Mouse (Mus musculus) limb, embryonic 14.5 days (tissue): ENCODE data around the gene Zfp846. TPM values are rescaled to one million over a fixed set of nuclear protein-coding genes. Genes with fewer than 3 reads are reported as not detected.
"Not testable (repeated sequence)": the region's sequence is repeated elsewhere in the genome, so short reads cannot be mapped to it uniquely, and the experiment has no call there.

ENCODE experiments used
- ATAC-seq: fragments of 200-750 bp; cut with Nextera tagmentation; 2 replicates; pipeline ENCODE4 v1.8.0; 2017; ENCODE audit warnings: low read depth, moderate number of reproducible peaks, moderate TSS enrichment; ENCODE audit not compliant: low FRiP score
- DNase-seq: peaks from one replicate; pipeline ENCODE4 v3.0.0-alpha.2; 2015; ENCODE audit warnings: low spot score
- H3K27ac ChIP-seq: fragments of 300-500 bp; sonication (generic); replicated peaks from 2 replicates; pipeline ENCODE4 v1.5.1; 2014; ENCODE audit warnings: low read depth, mild to moderate bottlenecking, low read length, moderate library complexity, mixed read lengths
- H3K27me3 ChIP-seq: fragments of 300-500 bp; sonication (generic); 2 replicates; pipeline ENCODE4 v1.6.1; 2014; ENCODE audit warnings: low read length, mixed read lengths; ENCODE audit not compliant: control insufficient read depth, insufficient read depth
- H3K36me3 ChIP-seq: fragments of 300-500 bp; sonication (generic); 2 replicates; pipeline ENCODE4 v1.6.1; 2014; ENCODE audit warnings: mild to moderate bottlenecking, low read length, moderate library complexity, mixed read lengths; ENCODE audit not compliant: control insufficient read depth, insufficient read depth
- H3K4me1 ChIP-seq: fragments of 300-500 bp; sonication (generic); 2 replicates; pipeline ENCODE4 v1.6.1; 2014; ENCODE audit warnings: antibody characterized with exemption, low read length, mixed read lengths; ENCODE audit not compliant: control insufficient read depth, insufficient read depth
- H3K4me2 ChIP-seq: fragments of 300-500 bp; sonication (generic); replicated peaks from 2 replicates; pipeline ENCODE4 v1.6.1; 2014; ENCODE audit warnings: low read depth, mild to moderate bottlenecking, low read length, moderate library complexity; ENCODE audit not compliant: severe bottlenecking
- H3K4me3 ChIP-seq: fragments of 300-500 bp; sonication (generic); replicated peaks from 2 replicates; pipeline ENCODE4 v1.5.1; 2014; ENCODE audit warnings: low read length
- H3K9ac ChIP-seq: fragments of 300-500 bp; sonication (generic); 2 replicates; pipeline ENCODE4 v1.6.1; 2014; ENCODE audit warnings: mild to moderate bottlenecking, low read depth, low read length, moderate library complexity; ENCODE audit not compliant: severe bottlenecking
- H3K9me3 ChIP-seq: fragments of 300-500 bp; sonication (generic); 2 replicates; pipeline ENCODE4 v1.6.1; 2016; ENCODE audit warnings: low read length; ENCODE audit not compliant: control insufficient read depth
- POLR2A ChIP-seq: fragments of 200-500 bp; IDR thresholded peaks from 2 replicates; pipeline ENCODE4 v1.8.0; 2012; ENCODE audit warnings: inconsistent platforms, mild to moderate bottlenecking, moderate library complexity, borderline replicate concordance; ENCODE audit not compliant: insufficient read depth, insufficient read length; ENCODE audit errors: extremely low read depth
- WGBS: fragments of 180-500 bp; shearing (Covaris S2); extraction: QIAGEN DNeasy Blood & Tissue Kit; methylation state at CpG from one replicate; pipeline ENCODE4 v1.1.7; 2014; 5-methylcytosine and 5-hydroxymethylcytosine counted together
- polyA plus RNA-seq, 2 experiments: library from polyadenylated mRNA; depleted of rRNA in 1 of 2; stranded (reverse) in 1 of 2; unstranded in 1 of 2; fragments of >200 nt; fragmentation: Nextera tagmentation in 1 of 2; extraction: Ambion mirVana in 1 of 2; gene quantifications; 2 replicates each; pipeline versions ENCODE4 v1.2.1 to v1.2.3; 2012 to 2014

Gene Zfp846
- polyA plus RNA-seq, 2 experiments, result 13.1 to 18.2 TPM

DNA sequence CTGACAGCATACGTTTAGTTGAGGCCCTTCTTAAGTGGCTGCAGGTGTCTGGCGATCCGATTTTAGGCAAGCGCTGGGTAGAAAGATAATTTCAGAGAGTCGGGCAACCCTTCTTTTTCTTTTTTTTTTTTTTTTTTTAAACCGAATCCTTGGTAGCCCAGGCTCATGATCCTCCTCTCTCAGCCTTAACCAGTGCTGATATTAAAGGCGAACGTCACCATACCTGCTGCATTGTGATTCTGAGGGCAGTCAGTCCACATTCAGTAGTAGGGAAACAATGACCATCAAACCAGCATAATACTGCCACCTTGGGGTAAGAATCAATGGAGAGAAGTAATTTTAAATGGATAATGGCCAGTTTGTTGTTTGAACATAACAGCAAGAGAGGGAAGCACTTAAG is 35.9 kb upstream of the Zfp846 start:
- Histone ChIP-seq H3K4me2 (peak overlapping the region; percentile 85), H3K4me3 (peak overlapping the region; percentile 47), H3K27ac (peak overlapping the region; percentile 92), H3K4me1 (no peaks in the 10 kb centered on the region), H3K9ac (peak overlapping the region; percentile 71), H3K27me3 (no peaks in the 10 kb centered on the region), H3K36me3 (no peaks in the 10 kb centered on the region), H3K9me3 (no peaks in the 10 kb centered on the region)
- ATAC-seq (0 out of 2 replicates have a peak, but pooled peaks have one; percentile 36), DNase-seq (peak; percentile 54)
- WGBS, result 25% methylated on average over 8 of the region's 8 CpGs
- no peak for TF ChIP-seq POLR2A

DNA sequence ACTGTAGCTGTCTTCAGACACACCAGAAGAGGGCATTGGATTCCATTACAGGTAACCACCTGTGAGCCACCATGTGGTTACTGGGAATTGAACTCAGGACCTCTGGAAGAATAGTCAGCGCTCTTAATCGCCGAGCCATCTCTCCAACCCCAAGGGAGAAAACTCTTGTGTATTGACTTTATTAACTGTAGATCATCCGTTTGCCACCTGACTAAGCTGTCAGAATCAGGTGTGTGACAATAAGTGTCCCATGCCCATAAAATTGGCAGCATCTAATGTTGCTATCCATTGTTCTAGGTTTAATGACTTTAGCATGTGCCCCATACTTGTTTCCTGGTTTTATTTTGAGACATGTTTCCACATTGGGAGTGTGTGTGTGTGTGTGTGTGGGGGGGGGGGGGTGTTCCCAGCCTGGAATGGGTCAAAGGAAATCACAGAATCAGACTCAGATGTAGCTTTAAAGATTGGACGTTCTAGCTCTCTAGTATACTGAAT is 29.3 kb upstream of the Zfp846 start:
- Histone ChIP-seq H3K9ac (no peak overlapping the region), H3K27ac (no peak overlapping the region), H3K9me3 (no peaks in the 10 kb centered on the region), H3K4me3 (no peak overlapping the region), H3K36me3 (no peaks in the 10 kb centered on the region), H3K4me1 (no peaks in the 10 kb centered on the region), H3K4me2 (no peak overlapping the region), H3K27me3 (no peaks in the 10 kb centered on the region)
- ATAC-seq, result no peak
- 52% methylated on average over 5 of the region's 5 CpGs for WGBS
- no peak for TF ChIP-seq POLR2A
- no peak for DNase-seq

DNA sequence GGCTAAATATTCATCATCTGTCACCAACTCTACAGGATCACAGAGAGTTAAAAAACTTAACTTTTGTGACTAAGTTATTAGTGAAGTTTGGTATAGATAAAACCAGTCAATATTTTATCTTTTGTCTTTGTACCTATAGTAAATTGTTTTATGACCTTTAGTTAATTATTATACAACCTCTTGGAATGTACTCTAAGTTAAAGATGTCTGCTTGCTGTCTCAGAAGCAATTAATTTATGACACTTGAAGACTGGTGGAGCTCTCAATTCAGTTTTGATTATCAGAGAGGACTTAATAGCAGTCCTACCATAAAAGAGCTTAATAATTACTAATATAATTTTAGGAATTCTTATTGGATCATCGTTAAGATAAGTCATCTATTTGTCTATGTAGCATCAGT is 28.4 kb upstream of the Zfp846 start:
- 82% methylated on average over 1 of the region's 1 CpGs for WGBS

DNA sequence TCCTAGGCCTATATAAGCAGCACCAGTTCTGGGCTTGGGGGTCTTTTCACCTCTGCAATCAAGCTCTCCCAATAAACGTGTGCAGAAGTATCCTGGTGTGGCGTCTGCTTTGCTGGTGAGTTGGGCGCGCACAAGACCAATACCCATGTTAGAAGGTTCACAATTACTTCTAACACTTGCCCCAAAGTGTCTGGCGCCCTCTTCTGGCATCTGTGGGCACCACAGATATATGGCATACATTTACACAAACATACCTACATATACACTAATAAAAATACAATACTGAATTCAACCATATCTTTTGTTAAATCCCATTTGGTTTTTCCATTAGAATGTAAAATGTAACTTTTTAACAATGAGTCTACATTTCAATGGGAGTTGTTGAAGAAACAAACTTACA is 18.9 kb upstream of the Zfp846 start:
- TF ChIP-seq POLR2A, result no peak
- H3K27me3 ChIP-seq, result no peaks in the 10 kb centered on the region
- no peaks in the 10 kb centered on the region for H3K36me3 ChIP-seq
- H3K9ac ChIP-seq, result no peak overlapping the region
- ATAC-seq (no peak), DNase-seq (no peak)
- H3K4me2 ChIP-seq, result no peak overlapping the region
- no peaks in the 10 kb centered on the region for H3K4me1 ChIP-seq
- H3K27ac ChIP-seq, result no peak overlapping the region
- no peak overlapping the region for H3K4me3 ChIP-seq
- WGBS, result 84% methylated on average over 5 of the region's 5 CpGs
- no peaks in the 10 kb centered on the region for H3K9me3 ChIP-seq

More for the DNA sequence above, 28.4 kb upstream of the Zfp846 start:
- ATAC-seq, result no peak
- Histone ChIP-seq H3K27ac (no peak overlapping the region), H3K4me3 (no peak overlapping the region), H3K27me3 (no peaks in the 10 kb centered on the region), H3K9ac (no peak overlapping the region), H3K9me3 (no peaks in the 10 kb centered on the region), H3K4me2 (no peak overlapping the region), H3K36me3 (no peaks in the 10 kb centered on the region), H3K4me1 (no peaks in the 10 kb centered on the region)
- no peak for DNase-seq
- TF ChIP-seq POLR2A, result no peak

DNA sequence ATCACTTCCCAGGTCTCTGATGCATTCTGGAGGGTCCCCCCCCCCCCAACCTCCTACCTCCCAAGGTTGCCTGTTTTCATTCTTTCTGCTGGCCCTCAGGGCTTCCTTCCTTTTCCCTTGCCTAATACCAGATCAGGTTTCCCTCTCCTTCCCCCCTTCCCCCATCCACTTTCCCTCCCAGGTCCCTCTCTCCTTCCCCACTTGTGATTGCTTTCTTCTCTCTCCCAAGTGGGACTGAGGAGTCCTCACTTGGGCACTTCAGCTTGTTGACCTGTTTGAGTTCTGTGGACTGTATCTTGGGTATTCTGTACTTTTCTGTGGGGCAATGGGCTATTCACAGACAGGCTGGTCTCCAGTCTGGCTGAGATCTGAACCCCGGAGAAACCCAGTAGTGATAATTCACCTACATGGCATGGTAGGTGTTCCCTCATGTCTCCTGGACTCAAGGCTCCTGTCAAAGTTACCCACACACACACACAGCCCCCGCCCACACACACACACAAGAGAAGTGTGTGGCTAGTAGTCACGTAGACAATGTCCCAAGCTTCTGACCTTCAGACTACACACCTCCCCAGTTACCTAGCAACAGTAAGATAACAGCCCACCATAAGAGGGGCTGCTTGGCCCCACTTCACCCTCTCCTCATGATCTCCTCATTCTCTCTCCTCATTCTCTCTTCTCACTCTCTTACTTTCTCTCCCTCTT is 15.6 kb upstream of the Zfp846 start:
- ATAC-seq, result not testable (repeated sequence)

DNA sequence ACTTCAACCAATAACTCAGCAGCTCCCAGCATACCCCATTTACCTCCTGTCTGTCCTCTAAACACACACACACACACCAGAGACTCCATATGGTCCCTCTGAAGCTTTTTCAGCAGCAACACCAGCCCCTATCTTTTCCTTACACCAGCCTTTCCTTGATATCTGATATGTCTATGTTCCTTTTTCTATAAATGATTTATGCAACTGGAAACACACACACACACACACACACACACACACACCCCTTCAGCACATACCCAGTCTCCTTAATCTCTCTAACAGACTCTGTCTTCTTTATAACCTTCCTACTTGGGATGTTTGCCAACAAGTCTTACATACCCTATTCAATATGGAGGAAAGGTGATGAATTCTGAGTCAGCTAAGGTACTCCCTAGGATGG is 10.0 kb upstream of the Zfp846 start:
- DNase-seq (no peak), ATAC-seq (no peak)
- TF ChIP-seq POLR2A, result no peak
- H3K36me3 ChIP-seq, result no peaks in the 10 kb centered on the region
- no peak overlapping the region for H3K27ac ChIP-seq
- no peak overlapping the region for H3K4me3 ChIP-seq
- H3K9me3 ChIP-seq, result no peaks in the 10 kb centered on the region
- no peaks in the 10 kb centered on the region for H3K27me3 ChIP-seq
- H3K4me1 ChIP-seq, result no peaks in the 10 kb centered on the region
- no peak overlapping the region for H3K4me2 ChIP-seq
- no peak overlapping the region for H3K9ac ChIP-seq

More for the DNA sequence above, 15.6 kb upstream of the Zfp846 start:
- H3K36me3 ChIP-seq, H3K27ac ChIP-seq, H3K9me3 ChIP-seq, H3K27me3 ChIP-seq, H3K4me2 ChIP-seq, DNase-seq, H3K4me1 ChIP-seq, H3K4me3 ChIP-seq, H3K9ac ChIP-seq: not testable (repeated sequence)
- WGBS, result 78% methylated on average over 3 of the region's 3 CpGs
